Mouse (Mus musculus): ENCODE data around the gene 9930111J21Rik1. TPM values are rescaled to one million over a fixed set of nuclear protein-coding genes. Genes with fewer than 3 reads are reported as not detected.
"Not testable (repeated sequence)": the region's sequence is repeated elsewhere in the genome, so short reads cannot be mapped to it uniquely, and the experiment has no call there.

The 9930111J21Rik1 gene
- 6.8 and 8.0 TPM in 2 replicates for polyA plus RNA-seq (2012; rRNA removed)

DNA sequence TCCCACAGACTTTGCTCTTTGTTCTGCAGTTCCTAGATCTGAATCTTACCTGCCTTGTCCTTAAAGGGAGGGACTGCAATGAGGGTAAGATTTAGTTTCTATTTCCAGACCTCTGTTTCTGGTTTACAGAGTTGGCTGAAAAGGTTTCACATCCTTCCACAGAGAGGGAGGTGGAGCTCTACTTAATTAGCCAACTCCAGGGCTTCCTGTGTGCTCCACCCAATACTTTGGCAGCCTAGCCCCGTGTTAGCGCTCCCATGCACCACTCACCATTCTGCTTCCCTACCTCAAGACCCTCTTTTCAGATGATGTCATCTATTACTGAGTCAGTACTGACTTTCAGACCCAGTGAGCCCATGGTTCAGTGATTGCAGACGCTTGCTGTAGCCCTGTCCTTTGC, at the start of gene 9930111J21Rik1:
9930111J21Rik1 (minus strand) TSS at position 148 of the 400 bp plus-strand sequence.
- H3K4me3 ChIP-seq (ENCODE audit: control insufficient read depth, insufficient read depth, low read length); H3K4me1 ChIP-seq (replicated peaks; ENCODE audit: control insufficient read depth, insufficient read depth, low read length); H3K36me3 ChIP-seq (ENCODE audit: control insufficient read depth, insufficient read depth, low read length); H3K27me3 ChIP-seq (ENCODE audit: control insufficient read depth, insufficient read depth, low read length); H3K27ac ChIP-seq (ENCODE audit: control insufficient read depth, insufficient read depth, low read length); DNase-seq: not testable (repeated sequence)
- no CpG with 5 or more reads among the region's 3 CpGs for WGBS

- not testable (repeated sequence) for H3K27ac ChIP-seq (ENCODE audit: control insufficient read depth, insufficient read depth, low read length); H3K27me3 ChIP-seq (ENCODE audit: control insufficient read depth, insufficient read depth, low read length); H3K4me3 ChIP-seq (ENCODE audit: control insufficient read depth, insufficient read depth, low read length); DNase-seq; H3K36me3 ChIP-seq (ENCODE audit: control insufficient read depth, insufficient read depth, low read length); H3K4me1 ChIP-seq (replicated peaks; ENCODE audit: control insufficient read depth, insufficient read depth, low read length)
Observed at GRCm38 (mm10) chr11:49012074-49012473, 32.9 kb upstream of the 9930111J21Rik1 start.

DNA sequence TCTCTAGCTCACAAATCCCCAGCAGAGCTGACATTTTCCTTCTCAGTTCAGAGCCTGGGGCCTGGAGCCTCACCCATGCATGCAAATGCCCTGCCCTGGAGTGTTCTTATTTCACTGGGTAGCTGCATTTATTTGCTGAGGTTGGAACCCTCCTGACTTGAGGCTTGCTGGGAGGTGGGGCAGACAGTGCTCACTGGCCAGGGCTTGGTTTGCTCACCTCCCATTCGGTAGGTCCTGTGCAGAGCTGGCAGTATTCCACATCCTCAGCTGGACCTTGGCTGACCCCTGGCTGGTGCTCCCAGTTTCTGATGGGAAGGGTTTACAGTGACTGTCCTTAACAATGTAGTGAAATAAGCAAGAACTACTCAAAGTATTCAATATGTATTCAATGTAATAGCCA, 27.6 kb upstream of the 9930111J21Rik1 start:
- H3K27me3 ChIP-seq (ENCODE audit: control insufficient read depth, insufficient read depth, low read length); DNase-seq; H3K4me1 ChIP-seq (replicated peaks; ENCODE audit: control insufficient read depth, insufficient read depth, low read length); H3K4me3 ChIP-seq (ENCODE audit: control insufficient read depth, insufficient read depth, low read length); H3K27ac ChIP-seq (ENCODE audit: control insufficient read depth, insufficient read depth, low read length); H3K36me3 ChIP-seq (ENCODE audit: control insufficient read depth, insufficient read depth, low read length): not testable (repeated sequence)
- 93% methylated on average over 1 of the region's 1 CpGs for WGBS

- WGBS: 42% methylated on average over 2 of the region's 2 CpGs
- H3K27ac ChIP-seq (ENCODE audit: control insufficient read depth, insufficient read depth, low read length); H3K27me3 ChIP-seq (ENCODE audit: control insufficient read depth, insufficient read depth, low read length); H3K4me1 ChIP-seq (replicated peaks; ENCODE audit: control insufficient read depth, insufficient read depth, low read length); DNase-seq; H3K4me3 ChIP-seq (ENCODE audit: control insufficient read depth, insufficient read depth, low read length); H3K36me3 ChIP-seq (ENCODE audit: control insufficient read depth, insufficient read depth, low read length): not testable (repeated sequence)
Observed at GRCm38 (mm10) chr11:49006317-49006716, 27.1 kb upstream of the 9930111J21Rik1 start.

- H3K36me3 ChIP-seq (ENCODE audit: control insufficient read depth, insufficient read depth, low read length); H3K27ac ChIP-seq (ENCODE audit: control insufficient read depth, insufficient read depth, low read length); DNase-seq; H3K4me3 ChIP-seq (ENCODE audit: control insufficient read depth, insufficient read depth, low read length); H3K27me3 ChIP-seq (ENCODE audit: control insufficient read depth, insufficient read depth, low read length); H3K4me1 ChIP-seq (replicated peaks; ENCODE audit: control insufficient read depth, insufficient read depth, low read length): not testable (repeated sequence)
- WGBS: 37% methylated on average over 1 of the region's 1 CpGs
Observed at GRCm38 (mm10) chr11:49000411-49000810, 21.2 kb upstream of the 9930111J21Rik1 start.

DNA sequence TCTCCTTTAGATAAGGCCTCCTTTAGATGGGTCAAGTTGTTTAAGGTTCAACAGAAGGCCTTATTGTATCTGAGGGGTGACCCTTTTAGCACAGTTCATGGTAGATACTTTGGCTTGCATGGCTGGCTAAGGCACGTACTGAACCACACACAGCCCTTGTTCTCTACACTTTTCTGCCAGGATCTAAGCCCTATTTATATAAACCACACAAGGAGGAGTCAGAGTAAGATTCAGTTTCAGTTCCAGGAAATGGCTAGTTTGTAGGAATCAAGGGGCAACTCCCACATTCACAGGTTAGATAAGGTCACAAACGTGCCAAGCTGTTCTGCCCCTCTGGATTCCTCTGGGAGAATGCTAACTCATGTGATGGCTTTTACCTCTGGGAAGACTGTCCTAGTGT, 14.8 kb upstream of the 9930111J21Rik1 start, which contains the start of gene Tgtp1:
Tgtp1 (minus strand) TSS at position 155 of the 400 bp plus-strand sequence.
- H3K36me3 ChIP-seq (ENCODE audit: control insufficient read depth, insufficient read depth, low read length); H3K4me3 ChIP-seq (ENCODE audit: control insufficient read depth, insufficient read depth, low read length); H3K27me3 ChIP-seq (ENCODE audit: control insufficient read depth, insufficient read depth, low read length); DNase-seq: not testable (repeated sequence)
- Histone ChIP-seq H3K27ac (ENCODE audit: control insufficient read depth, insufficient read depth, low read length) (peak within 1 kb of the TSS; percentile 30; the same call in 1 of the 2 replicates), H3K4me1 (replicated peaks; ENCODE audit: control insufficient read depth, insufficient read depth, low read length) (peaks cover 15% of the 10 kb centered on the region)
- 9% methylated on average over 2 of the region's 2 CpGs for WGBS

DNA sequence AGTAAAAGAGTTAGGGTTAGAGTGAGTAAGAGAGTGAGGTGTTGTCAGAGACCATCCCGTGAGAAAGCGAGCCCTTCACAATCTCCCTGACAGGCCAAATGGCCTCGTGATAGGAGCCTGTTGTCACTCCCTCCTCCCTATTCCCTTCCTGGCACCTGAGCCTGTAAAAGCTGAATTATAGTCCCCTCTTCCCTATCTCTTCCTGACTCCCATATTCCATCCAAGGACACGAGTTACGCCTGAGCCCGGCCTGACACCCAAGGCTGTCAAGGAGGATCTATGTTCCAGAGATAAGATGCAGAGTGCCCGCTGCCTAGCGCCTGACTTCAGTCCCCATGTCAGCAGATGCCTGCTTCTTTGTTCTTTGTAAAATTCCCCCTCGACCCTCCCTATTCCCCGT, 14.1 kb upstream of the 9930111J21Rik1 start:
- H3K27me3 ChIP-seq (ENCODE audit: control insufficient read depth, insufficient read depth, low read length); DNase-seq; H3K36me3 ChIP-seq (ENCODE audit: control insufficient read depth, insufficient read depth, low read length); H3K4me3 ChIP-seq (ENCODE audit: control insufficient read depth, insufficient read depth, low read length): not testable (repeated sequence)
- H3K4me1 ChIP-seq (replicated peaks; ENCODE audit: control insufficient read depth, insufficient read depth, low read length): peaks cover 15% of the 10 kb centered on the region
- H3K27ac ChIP-seq (ENCODE audit: control insufficient read depth, insufficient read depth, low read length): peak overlapping the region; percentile 30; the same call in 1 of the 2 replicates
- WGBS: 84% methylated on average over 10 of the region's 10 CpGs

GRCm38 (mm10) chr11:48991740-48992520, 12.7 kb upstream of the 9930111J21Rik1 start, which contains the start of gene Gm12185:
Gene Gm12185 (minus strand): TSS chr11:48992226.
- H3K4me3 ChIP-seq (ENCODE audit: control insufficient read depth, insufficient read depth, low read length); H3K36me3 ChIP-seq (ENCODE audit: control insufficient read depth, insufficient read depth, low read length); H3K27me3 ChIP-seq (ENCODE audit: control insufficient read depth, insufficient read depth, low read length): not testable (repeated sequence)
- 0 out of 2 replicates have a peak within 1 kb of the TSS, but pooled peaks have one; percentile 27 for H3K27ac ChIP-seq (ENCODE audit: control insufficient read depth, insufficient read depth, low read length)
- 10% methylated on average over 4 of the region's 4 CpGs for WGBS
- peaks cover 15% of the 10 kb centered on the region for H3K4me1 ChIP-seq (replicated peaks; ENCODE audit: control insufficient read depth, insufficient read depth, low read length)
- peak; percentile 21 for DNase-seq

DNA sequence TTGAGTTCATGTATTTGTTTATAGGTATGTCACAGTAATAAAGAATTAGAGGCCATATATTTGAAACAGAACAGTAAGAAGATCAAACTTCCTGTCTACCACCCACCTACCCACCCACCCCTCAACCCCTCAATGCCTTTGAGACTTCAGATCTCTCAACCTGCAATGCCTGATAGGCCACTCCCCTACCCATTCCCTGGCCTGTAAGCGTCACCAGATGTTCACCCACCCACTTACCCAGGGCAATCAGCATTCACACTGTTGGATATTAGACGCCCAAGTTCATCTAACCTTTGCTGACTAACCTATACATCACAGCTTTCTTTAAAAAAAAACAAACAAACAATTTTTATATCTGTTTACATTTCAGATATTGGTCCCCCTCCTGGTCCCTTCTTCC, 10.8 kb upstream of the 9930111J21Rik1 start:
- H3K4me1 ChIP-seq (replicated peaks; ENCODE audit: control insufficient read depth, insufficient read depth, low read length): peaks cover 15% of the 10 kb centered on the region
- not testable (repeated sequence) for H3K4me3 ChIP-seq (ENCODE audit: control insufficient read depth, insufficient read depth, low read length); H3K36me3 ChIP-seq (ENCODE audit: control insufficient read depth, insufficient read depth, low read length); H3K27me3 ChIP-seq (ENCODE audit: control insufficient read depth, insufficient read depth, low read length); DNase-seq; H3K27ac ChIP-seq (ENCODE audit: control insufficient read depth, insufficient read depth, low read length)
- 17% methylated on average over 2 of the region's 2 CpGs for WGBS

DNA sequence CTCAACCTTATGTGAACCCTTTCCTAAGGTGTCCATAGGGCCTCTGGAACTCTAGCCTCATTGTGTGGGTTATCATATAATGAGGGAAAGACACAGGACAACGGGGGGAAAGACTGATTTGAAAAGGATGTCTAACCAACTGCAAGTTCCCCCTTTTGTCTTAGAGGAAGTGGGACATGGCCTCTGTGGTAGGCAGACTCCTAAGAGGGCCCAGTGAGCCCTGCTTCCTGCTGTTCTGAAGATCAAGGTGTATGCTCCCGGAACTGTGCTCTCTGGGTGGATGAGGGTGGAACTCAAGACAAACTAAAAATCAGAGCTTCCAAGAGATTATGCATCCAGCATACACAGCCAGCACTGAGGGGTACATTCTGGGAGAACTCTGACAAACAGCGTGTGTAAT, 9.0 kb upstream of the 9930111J21Rik1 start:
- not testable (repeated sequence) for H3K4me1 ChIP-seq (replicated peaks; ENCODE audit: control insufficient read depth, insufficient read depth, low read length); H3K4me3 ChIP-seq (ENCODE audit: control insufficient read depth, insufficient read depth, low read length); H3K36me3 ChIP-seq (ENCODE audit: control insufficient read depth, insufficient read depth, low read length); H3K27ac ChIP-seq (ENCODE audit: control insufficient read depth, insufficient read depth, low read length); DNase-seq; H3K27me3 ChIP-seq (ENCODE audit: control insufficient read depth, insufficient read depth, low read length)
- WGBS: 31% methylated on average over 2 of the region's 3 CpGs

GRCm38 (mm10) chr11:48982848-48983247, 3.6 kb upstream of the 9930111J21Rik1 start:
- H3K27me3 ChIP-seq (ENCODE audit: control insufficient read depth, insufficient read depth, low read length); H3K27ac ChIP-seq (ENCODE audit: control insufficient read depth, insufficient read depth, low read length); H3K4me1 ChIP-seq (replicated peaks; ENCODE audit: control insufficient read depth, insufficient read depth, low read length); H3K4me3 ChIP-seq (ENCODE audit: control insufficient read depth, insufficient read depth, low read length); DNase-seq; H3K36me3 ChIP-seq (ENCODE audit: control insufficient read depth, insufficient read depth, low read length): not testable (repeated sequence)
- no CpG with 5 or more reads among the region's 3 CpGs for WGBS
